Mouse (Mus musculus) layer of hippocampus, adult 2 months (tissue): ENCODE data around the gene Xpo5. TPM values are rescaled to one million over a fixed set of nuclear protein-coding genes. Genes with fewer than 3 reads are reported as not detected.

Experiments
- DNase-seq, 2 experiments: peaks; one replicate each; pipeline ENCODE4 v3.0.0; 2022; ENCODE audit warnings: low spot score in 2 of 2
- H3K27ac ChIP-seq: fragments of 200-600 bp; 2 replicates; pipeline ENCODE4 v1.8.1; 2022
- H3K4me3 ChIP-seq: fragments of 200-600 bp; 2 replicates; pipeline ENCODE4 v1.8.1; 2022; ENCODE audit warnings: mild to moderate bottlenecking
- CTCF ChIP-seq: fragments of 200-600 bp; conservative IDR thresholded peaks from 2 replicates; pipeline ENCODE4 v1.8.1; 2022; ENCODE audit warnings: antibody characterized with exemption, mild to moderate bottlenecking, moderate library complexity
- total RNA-seq, 2 experiments: library from RNA; stranded (reverse); gene quantifications; 2 replicates each; pipeline ENCODE4 v1.2.3; 2021

Gene Xpo5
- total RNA-seq, 2 experiments from 2014 or later, result 44.0 to 48.3 TPM

- Histone ChIP-seq H3K4me3 (no peak overlapping the region), H3K27ac (peak overlapping the region; percentile 78)
- TF ChIP-seq CTCF, result no peak
- DNase-seq, result no peak
These were observed 67.4 kb downstream of the Xpo5 start for GRCm38 (mm10) chr17:46269771-46270534.

- peak in 1 of 2 experiments; percentile 20 for DNase-seq
- no peak overlapping the region for H3K4me3 ChIP-seq
- no peak for TF ChIP-seq CTCF
- peak overlapping the region; percentile 78 for H3K27ac ChIP-seq
These were observed 69.5 kb downstream of the Xpo5 start for GRCm38 (mm10) chr17:46272058-46272457.

- TF ChIP-seq CTCF, result no peak
- no peak for DNase-seq
- Histone ChIP-seq H3K4me3 (no peak overlapping the region), H3K27ac (peak overlapping the region; percentile 78)
These were observed 70.1 kb downstream of the Xpo5 start for GRCm38 (mm10) chr17:46272675-46273074.

- Histone ChIP-seq H3K4me3 (no peak overlapping the region), H3K27ac (peak overlapping the region; percentile 78; the same call in 1 of the 2 replicates)
- TF ChIP-seq CTCF, result no peak
- DNase-seq, result no peak
These were observed 71.2 kb downstream of the Xpo5 start for GRCm38 (mm10) chr17:46273803-46274236.

- DNase-seq, result no peak
- H3K4me3 ChIP-seq, result no peak overlapping the region
- TF ChIP-seq CTCF, result no peak
- H3K27ac ChIP-seq, result no peak overlapping the region
These were observed 71.9 kb downstream of the Xpo5 start for GRCm38 (mm10) chr17:46274465-46274864.

- H3K27ac ChIP-seq, result no peak overlapping the region
- no peak for DNase-seq
- H3K4me3 ChIP-seq, result no peak overlapping the region
- TF ChIP-seq CTCF, result no peak
These were observed 72.5 kb downstream of the Xpo5 start for GRCm38 (mm10) chr17:46275034-46275433.

GRCm38 (mm10) chr17:46275506-46275905 lies 72.9 kb downstream of the Xpo5 start:
- TF ChIP-seq CTCF, result no peak
- DNase-seq, result no peak
- no peak overlapping the region for H3K27ac ChIP-seq
- no peak overlapping the region for H3K4me3 ChIP-seq

GRCm38 (mm10) chr17:46277586-46277985 lies 75.0 kb downstream of the Xpo5 start:
- TF ChIP-seq CTCF, result no peak
- no peak overlapping the region; the same call in 1 of the 2 replicates for H3K27ac ChIP-seq
- no peak for DNase-seq
- H3K4me3 ChIP-seq, result no peak overlapping the region

- Histone ChIP-seq H3K4me3 (no peak overlapping the region), H3K27ac (no peak overlapping the region; the same call in 1 of the 2 replicates)
- no peak for DNase-seq
- TF ChIP-seq CTCF, result no peak
These were observed 75.6 kb downstream of the Xpo5 start for GRCm38 (mm10) chr17:46278011-46278765.

- Histone ChIP-seq H3K27ac (peak within 1 kb of the TSS; percentile 78), H3K4me3 (peak within 1 kb of the TSS; percentile 80)
- no peak for TF ChIP-seq CTCF
- peak; percentile 82 to 91 for DNase-seq
These were observed 80.0 kb downstream of the Xpo5 start, which contains the start of gene Tjap1 for GRCm38 (mm10) chr17:46282483-46283123. TSS of gene Tjap1 (minus strand) at chr17:46283026.

- H3K27ac ChIP-seq, result no peak overlapping the region
- no peak for DNase-seq
- H3K4me3 ChIP-seq, result peak overlapping the region; percentile 80
- TF ChIP-seq CTCF, result no peak
These were observed 80.6 kb downstream of the Xpo5 start for GRCm38 (mm10) chr17:46283140-46283539.

- Histone ChIP-seq H3K4me3 (no peak overlapping the region), H3K27ac (no peak overlapping the region)
- no peak for DNase-seq
- no peak for TF ChIP-seq CTCF
These were observed 81.3 kb downstream of the Xpo5 start for GRCm38 (mm10) chr17:46283911-46284310.

GRCm38 (mm10) chr17:46284653-46285052 lies 82.1 kb downstream of the Xpo5 start:
- no peak for DNase-seq
- H3K27ac ChIP-seq, result no peak overlapping the region
- TF ChIP-seq CTCF, result no peak

More at GRCm38 (mm10) chr17:46284653-46285052, 82.1 kb downstream of the Xpo5 start:
- H3K4me3 ChIP-seq, result no peak overlapping the region
